Mouse (Mus musculus) cerebellum, postnatal 36 days (tissue): ENCODE measurements around the gene Polr2f.
A peak's percentile ranks its signal among the peaks of the same experiment; 100 is the strongest.

Source experiments
- DNase-seq, 2 experiments: peaks; one replicate each; pipeline ENCODE4 v3.0.0; 2021 to 2022; ENCODE audit warnings: mixed read lengths in 2 of 2

Polr2f gene

GRCm38 (mm10) chr15:79122546-79122945, 18.3 kb upstream of the Polr2f start:
- DNase-seq = no peak

- DNase-seq = no peak
Measured at GRCm38 (mm10) chr15:79123751-79124150, 17.1 kb upstream of the Polr2f start.

- no peak for DNase-seq
Measured at GRCm38 (mm10) chr15:79124331-79124875, 16.4 kb upstream of the Polr2f start.

- peak; percentile 56 to 67 for DNase-seq
Measured at GRCm38 (mm10) chr15:79126217-79126932, 14.4 kb upstream of the Polr2f start.

GRCm38 (mm10) chr15:79127101-79127500, 13.7 kb upstream of the Polr2f start:
- DNase-seq = no peak

GRCm38 (mm10) chr15:79128208-79128607, 12.6 kb upstream of the Polr2f start:
- DNase-seq = no peak

- DNase-seq = no peak
Measured at GRCm38 (mm10) chr15:79129311-79129710, 11.5 kb upstream of the Polr2f start.

- DNase-seq = peak in 1 of 2 experiments; percentile 35
Measured at GRCm38 (mm10) chr15:79130782-79131181, 10.0 kb upstream of the Polr2f start.

GRCm38 (mm10) chr15:79131442-79131841, 9.4 kb upstream of the Polr2f start:
- DNase-seq = peak; percentile 86 to 97

GRCm38 (mm10) chr15:79133191-79133661, 7.6 kb upstream of the Polr2f start:
- DNase-seq = no peak

- no peak for DNase-seq
Measured at GRCm38 (mm10) chr15:79134496-79135270, 6.1 kb upstream of the Polr2f start.

- DNase-seq = no peak
Measured at GRCm38 (mm10) chr15:79135332-79135731, 5.5 kb upstream of the Polr2f start.

- DNase-seq = no peak
Measured at GRCm38 (mm10) chr15:79135783-79136575, 4.8 kb upstream of the Polr2f start.

GRCm38 (mm10) chr15:79139640-79140039, 1.2 kb upstream of the Polr2f start:
- no peak for DNase-seq

- DNase-seq = no peak
Measured at GRCm38 (mm10) chr15:79141566-79141917, 733 bp downstream of the Polr2f start.

GRCm38 (mm10) chr15:79143316-79143715, 2.5 kb downstream of the Polr2f start:
- DNase-seq = no peak

GRCm38 (mm10) chr15:79144021-79144420, 3.2 kb downstream of the Polr2f start:
- DNase-seq = no peak

- no peak for DNase-seq
Measured at GRCm38 (mm10) chr15:79145522-79145921, 4.7 kb downstream of the Polr2f start.

GRCm38 (mm10) chr15:79148533-79148932, 7.7 kb downstream of the Polr2f start:
- peak; percentile 86 for DNase-seq

GRCm38 (mm10) chr15:79151881-79152280, 11.1 kb downstream of the Polr2f start:
- DNase-seq = no peak

- DNase-seq = no peak
Measured at GRCm38 (mm10) chr15:79152709-79153108, 11.9 kb downstream of the Polr2f start.

- DNase-seq = no peak
Measured at GRCm38 (mm10) chr15:79155572-79155971, 14.8 kb downstream of the Polr2f start.

GRCm38 (mm10) chr15:79162301-79162700, 21.5 kb downstream of the Polr2f start:
- no peak for DNase-seq
